In genomic region chr5:75834766-75835555, GRCm38 (mm10) we compare ENCODE assay signal across 8 mouse cellular contexts.
A peak's percentile ranks its signal among the peaks of the same experiment; 100 is the strongest.
DNase-seq lines count a peak whose midpoint lies in the region; ATAC-seq and TF ChIP-seq lines count a peak whose summit lies in the region.

No protein-coding gene starts in this region.

- H3K36me3 ChIP-seq in heart, embryonic 12.5 days = no peaks in the 10 kb centered on the region
- no peaks in the 10 kb centered on the region for H3K36me3 ChIP-seq in kidney, embryonic 16.5 days (ENCODE audit: insufficient read depth, low read length)

- 0 out of 2 replicates have a peak, but pooled peaks cover 2% of the 10 kb centered on the region for H3K27me3 ChIP-seq in heart, embryonic 12.5 days (replicated peaks)
- no peaks in the 10 kb centered on the region for H3K27me3 ChIP-seq in kidney, embryonic 16.5 days (ENCODE audit: insufficient read depth, low read length)

- H3K4me3 ChIP-seq in left cerebral cortex, adult 2 months = 0 out of 2 replicates have a peak overlapping the region, but pooled peaks have one; percentile 9
- peak overlapping the region; percentile 6; the same call in 1 of the 2 replicates for H3K4me3 ChIP-seq in heart, embryonic 12.5 days
- peak overlapping the region; percentile 27 for H3K4me3 ChIP-seq in kidney, embryonic 16.5 days (ENCODE audit: low read length)

- H3K9ac ChIP-seq in heart, embryonic 12.5 days = no peak overlapping the region
- H3K9ac ChIP-seq in kidney, embryonic 16.5 days (replicated peaks; ENCODE audit: low read length) = no peak overlapping the region; the same call in 1 of the 2 replicates

- ATAC-seq in heart, embryonic 12.5 days (ENCODE audit: insufficient number of reproducible peaks, low FRiP score) = no peak
- peak; percentile 52; the same call in 1 of the 2 replicates for ATAC-seq in kidney, embryonic 16.5 days (ENCODE audit: low FRiP score, low TSS enrichment)

- H3K4me2 ChIP-seq in heart, embryonic 12.5 days = peak overlapping the region; percentile 54
- H3K4me2 ChIP-seq in kidney, embryonic 16.5 days (replicated peaks; ENCODE audit: low read depth, low read length) = peak overlapping the region; percentile 48

- no peak overlapping the region for H3K27ac ChIP-seq in left cerebral cortex, adult 2 months
- 0 out of 2 replicates have a peak overlapping the region, but pooled peaks have one; percentile 26 for H3K27ac ChIP-seq in heart, embryonic 12.5 days (ENCODE audit: poor library complexity, severe bottlenecking)
- peak overlapping the region; percentile 77 for H3K27ac ChIP-seq in kidney, embryonic 16.5 days (ENCODE audit: low read length)

- intact Hi-C loops in left cerebral cortex, adult 2 months (cut with DNase I) = no loop called here
- intact Hi-C loops in left cerebral cortex, postnatal 14 days (cut with DNase I) = no loop called here

- DNase-seq in left cerebral cortex, adult 2 months (ENCODE audit: extremely low spot score in 1 of 2, low spot score in 2 of 2) = no peak
- DNase-seq in left cerebral cortex, postnatal 14 days (ENCODE audit: low spot score in 2 of 2) = no peak
- DNase-seq in lung, postnatal 25 days (ENCODE audit: low spot score) = peak; percentile 70
- no peak for DNase-seq in urinary bladder, postnatal 4 days (ENCODE audit: low spot score in 2 of 2)
- no peak for DNase-seq in retina, postnatal 1 day
- DNase-seq in left cerebral cortex, adult 11 months (ENCODE audit: low spot score) = no peak

- H3K4me1 ChIP-seq in heart, embryonic 12.5 days (replicated peaks) = peaks cover 12% of the 10 kb centered on the region; the same call in 1 of the 2 replicates
- peaks cover 16% of the 10 kb centered on the region for H3K4me1 ChIP-seq in kidney, embryonic 16.5 days (ENCODE audit: insufficient read depth, low read length)

- 45% methylated on average over 17 of the region's 17 CpGs for WGBS in heart, embryonic 12.5 days
- WGBS in kidney, embryonic 16.5 days = 34% methylated on average over 17 of the region's 17 CpGs

- no peaks in the 10 kb centered on the region for H3K9me3 ChIP-seq in heart, embryonic 12.5 days (replicated peaks)
- no peaks in the 10 kb centered on the region for H3K9me3 ChIP-seq in kidney, embryonic 16.5 days (ENCODE audit: low read length)

- TF ChIP-seq CTCF in left cerebral cortex, adult 2 months (IDR thresholded peaks at IDR 0.05) = no peak
